Mouse (Mus musculus): ENCODE data around the gene Bmp10. TPM values are rescaled to one million over a fixed set of nuclear protein-coding genes. Genes with fewer than 3 reads are reported as not detected.

The Bmp10 gene
- total and polyA plus RNA-seq, 3 experiments: not detected

GRCm38 (mm10) chr6:87427616-87428015, 1.2 kb upstream of the Bmp10 start:
- Histone ChIP-seq H3K4me3 (ENCODE audit: control insufficient read depth in 1 of 2, insufficient read depth in 1 of 2, low read depth in 2 of 2, low read length in 2 of 2) (no peak overlapping the region), H3K36me3 (ENCODE audit: control insufficient read depth in 1 of 2, insufficient read depth in 2 of 2, low read length in 2 of 2) (peaks cover 0 to 2% of the 10 kb centered on the region in 2 experiments; a peak in 2 of 4 replicates), H3K27me3 (ENCODE audit: control insufficient read depth in 1 of 2, insufficient read depth in 2 of 2, low read length in 2 of 2) (peaks cover 9 to 11% of the 10 kb centered on the region in 2 experiments), H3K27ac (ENCODE audit: control insufficient read depth, low read depth, low read length) (no peak overlapping the region), H3K9ac (ENCODE audit: control insufficient read depth, low read depth, low read length, poor library complexity, severe bottlenecking) (no peak overlapping the region), H3K9me3 (replicated peaks; ENCODE audit: insufficient read depth, low read length) (no peaks in the 10 kb centered on the region), H3K4me1 (ENCODE audit: control insufficient read depth in 1 of 2, insufficient read depth in 2 of 2, low read length in 2 of 2) (peaks cover 0 to 7% of the 10 kb centered on the region in 2 experiments; a peak in 2 of 4 replicates), H3K79me2 (ENCODE audit: control insufficient read depth, insufficient read depth, low read length, poor library complexity) (no peaks in the 10 kb centered on the region)
- TF ChIP-seq MYB (IDR thresholded peaks at IDR 0.05; ENCODE audit: low read depth, low read length) (no peak), GATA1 (IDR thresholded peaks at IDR 0.05; ENCODE audit: low read depth, low read length) (no peak), POLR2AphosphoS5 (IDR thresholded peaks at IDR 0.05; ENCODE audit: borderline replicate concordance, low read depth, low read length) (no peak), CHD1 (IDR thresholded peaks at IDR 0.05; ENCODE audit: low read depth, low read length) (no peak), ZMIZ1 (IDR thresholded peaks at IDR 0.05; ENCODE audit: low read depth, low read length) (no peak), RAD21 (IDR thresholded peaks at IDR 0.05; ENCODE audit: low read depth, low read length) (no peak), USF1 (IDR thresholded peaks at IDR 0.05; ENCODE audit: low read depth, low read length) (no peak), JUND (IDR thresholded peaks at IDR 0.05; ENCODE audit: low read depth, low read length) (no peak), CHD2 (IDR thresholded peaks at IDR 0.05; ENCODE audit: low read length) (no peak), MEF2A (IDR thresholded peaks at IDR 0.05; ENCODE audit: extremely low read depth, insufficient replicate concordance, low read depth, low read length, poor library complexity, severe bottlenecking) (no peak), TBP (IDR thresholded peaks at IDR 0.05; ENCODE audit: low read depth, low read length) (no peak), HCFC1 (IDR thresholded peaks at IDR 0.05; ENCODE audit: low read depth, low read length) (no peak), GABPA (IDR thresholded peaks at IDR 0.05; ENCODE audit: low read depth, low read length) (no peak), NELFE (IDR thresholded peaks at IDR 0.05; ENCODE audit: low read depth, low read length) (no peak), SIN3A (IDR thresholded peaks at IDR 0.05; ENCODE audit: low read length) (no peak), POLR2A (IDR thresholded peaks at IDR 0.05; ENCODE audit: control insufficient read depth in 1 of 2, insufficient read depth in 1 of 2, low read depth in 1 of 2, low read length in 2 of 2, poor library complexity in 1 of 2) (no peak), CTCF (IDR thresholded peaks at IDR 0.05 in 2 of 3, conservative IDR thresholded peaks at IDR 0.05 in 1 of 3; ENCODE audit: control insufficient read depth in 1 of 3, insufficient read depth in 1 of 3, low read depth in 2 of 3, low read length in 3 of 3, poor library complexity in 1 of 3, severe bottlenecking in 1 of 3) (no peak), MAFK (IDR thresholded peaks at IDR 0.05; ENCODE audit: borderline replicate concordance, low read depth, low read length) (no peak), EP300 (IDR thresholded peaks at IDR 0.05; ENCODE audit: low read depth in 1 of 2, low read length in 2 of 2) (no peak), UBTF (IDR thresholded peaks at IDR 0.05; ENCODE audit: borderline replicate concordance, insufficient read depth, low read depth, low read length) (no peak)
- DNase-seq (ENCODE audit: low read depth, low spot score): no peak

- no peak overlapping the region for H3K4me3 ChIP-seq (ENCODE audit: control insufficient read depth in 1 of 2, insufficient read depth in 1 of 2, low read depth in 2 of 2, low read length in 2 of 2)
- no peaks in the 10 kb centered on the region for H3K79me2 ChIP-seq (ENCODE audit: control insufficient read depth, insufficient read depth, low read length, poor library complexity)
- DNase-seq (ENCODE audit: low read depth, low spot score): no peak
- no peak overlapping the region for H3K9ac ChIP-seq (ENCODE audit: control insufficient read depth, low read depth, low read length, poor library complexity, severe bottlenecking)
- H3K27me3 ChIP-seq (ENCODE audit: control insufficient read depth in 1 of 2, insufficient read depth in 2 of 2, low read length in 2 of 2): peaks cover 10 to 27% of the 10 kb centered on the region in 2 experiments
- no peak overlapping the region for H3K27ac ChIP-seq (ENCODE audit: control insufficient read depth, low read depth, low read length)
- no peak for TF ChIP-seq GABPA (IDR thresholded peaks at IDR 0.05; ENCODE audit: low read depth, low read length)
- no peaks in the 10 kb centered on the region for H3K4me1 ChIP-seq (ENCODE audit: control insufficient read depth in 1 of 2, insufficient read depth in 2 of 2, low read length in 2 of 2)
- H3K9me3 ChIP-seq (replicated peaks; ENCODE audit: insufficient read depth, low read length): no peaks in the 10 kb centered on the region
- H3K36me3 ChIP-seq (ENCODE audit: control insufficient read depth in 1 of 2, insufficient read depth in 2 of 2, low read length in 2 of 2): no peaks in the 10 kb centered on the region
Observed at GRCm38 (mm10) chr6:87435791-87436190, 7.0 kb downstream of the Bmp10 start.

Data from MEL (cell line).